Mouse (Mus musculus) CD4-positive, CD25-positive, alpha-beta regulatory T cell, adult 4 months (primary cell): ENCODE results near the gene Smad3. TPM values are rescaled to one million over a fixed set of nuclear protein-coding genes. Genes with fewer than 3 reads are reported as not detected.

Experiments
- ATAC-seq: one replicate; pipeline ENCODE4 v1.8.0; 2017
- polyA plus RNA-seq, 2 experiments: library from polyadenylated mRNA; unstranded; fragments of 100-300 nt; shearing (Covaris generic); gene quantifications; one replicate each; pipeline ENCODE4 v1.2.1; 2017

Gene Smad3
- polyA plus RNA-seq, 2 experiments from 2014 or later: 15.6 to 36.9 TPM

- no peak for ATAC-seq
Observed at GRCm38 (mm10) chr9:63744595-63744994, 13.2 kb downstream of the Smad3 start.

DNA sequence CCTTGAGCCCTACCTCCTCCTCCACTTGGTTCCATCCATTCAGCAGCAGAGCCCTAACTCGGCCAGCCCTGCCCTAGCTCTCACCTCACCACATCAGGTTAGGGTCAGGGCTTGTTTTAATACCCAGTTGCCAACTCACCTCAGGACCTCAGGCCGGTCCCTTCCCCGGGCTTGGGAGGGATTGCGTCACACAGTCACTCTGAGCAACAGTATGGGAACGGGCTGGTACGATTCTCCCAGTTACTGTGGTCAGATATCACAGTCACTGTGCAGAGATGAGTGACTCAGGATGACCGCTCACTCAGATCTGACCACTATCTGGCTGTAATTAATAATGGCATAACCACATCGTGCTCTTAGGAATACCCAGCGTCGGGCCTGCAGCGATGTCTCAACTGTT, 14.0 kb downstream of the Smad3 start:
- no peak for ATAC-seq

- ATAC-seq: no peak
Observed at GRCm38 (mm10) chr9:63742887-63743660, 14.7 kb downstream of the Smad3 start.

DNA sequence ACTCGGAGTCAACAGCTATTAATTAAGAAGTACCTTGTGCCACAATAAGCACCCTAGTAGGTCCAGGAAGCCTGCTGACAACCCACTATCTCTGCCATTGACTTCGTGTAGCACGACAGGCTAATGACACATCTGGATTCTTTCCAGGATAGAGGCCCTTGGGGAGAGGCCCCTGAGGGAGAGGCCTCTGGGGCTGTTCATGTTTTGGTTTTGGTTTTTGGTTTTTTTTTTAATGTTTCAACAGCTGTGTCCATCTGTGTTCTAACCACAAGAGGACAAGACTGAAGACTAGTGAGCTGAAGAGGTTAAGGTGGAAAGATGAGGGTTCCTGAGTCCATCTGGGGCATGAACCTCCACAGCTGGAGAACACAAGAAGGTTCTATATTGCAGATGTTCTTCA, 15.5 kb downstream of the Smad3 start:
- ATAC-seq: no peak

- ATAC-seq: no peak
Observed at GRCm38 (mm10) chr9:63741792-63742191, 16.0 kb downstream of the Smad3 start.

DNA sequence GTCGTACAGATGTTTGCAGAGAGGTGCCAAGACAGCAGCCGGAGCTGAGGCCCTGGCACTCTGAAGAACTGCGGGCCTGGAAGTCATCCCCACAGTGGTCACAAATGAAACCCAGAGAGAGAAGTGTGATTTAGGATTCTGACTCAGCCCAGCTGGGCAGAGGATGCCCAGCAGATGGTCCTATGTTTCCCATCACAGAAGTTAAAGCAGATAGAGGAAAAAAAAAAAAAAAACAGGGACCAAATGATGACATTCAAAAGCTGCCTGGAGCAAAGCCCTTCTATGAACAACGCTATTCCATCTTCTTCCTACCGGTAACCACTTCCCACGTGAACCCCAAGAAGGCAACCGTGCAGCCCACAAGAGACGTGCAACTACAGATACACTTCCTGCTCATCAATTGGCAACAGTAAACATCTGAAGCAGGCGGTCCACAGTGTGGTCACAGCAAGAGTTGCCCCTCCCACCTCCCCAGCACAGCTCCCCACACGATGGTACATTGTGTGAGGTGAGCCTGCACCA, 17.4 kb downstream of the Smad3 start:
- ATAC-seq: peak; percentile 51

- ATAC-seq: peak; percentile 30
Observed at GRCm38 (mm10) chr9:63738830-63739229, 19.0 kb downstream of the Smad3 start.

GRCm38 (mm10) chr9:63738086-63738701, 19.6 kb downstream of the Smad3 start:
- peak; percentile 33 for ATAC-seq

GRCm38 (mm10) chr9:63737426-63737931, 20.3 kb downstream of the Smad3 start:
- peak; percentile 69 for ATAC-seq

DNA sequence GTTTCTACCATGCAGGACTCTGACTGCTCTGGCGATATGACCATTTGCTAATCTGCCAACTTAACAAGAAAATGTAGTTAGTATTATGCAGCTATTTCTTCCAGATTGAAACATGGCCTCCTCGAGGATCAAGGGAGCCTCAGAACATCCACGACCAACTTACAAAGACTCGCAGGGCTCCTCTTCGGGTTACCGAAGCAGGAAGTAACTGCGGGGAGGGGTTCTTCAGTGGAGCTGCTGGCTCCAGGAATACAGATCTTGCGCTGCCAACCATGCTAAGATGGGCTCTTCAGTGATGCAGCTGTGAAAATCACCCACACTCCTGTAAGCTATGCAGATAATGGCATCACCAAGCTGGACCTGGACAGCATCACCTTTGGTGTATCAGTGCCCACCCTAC, 23.5 kb downstream of the Smad3 start:
- ATAC-seq: no peak

DNA sequence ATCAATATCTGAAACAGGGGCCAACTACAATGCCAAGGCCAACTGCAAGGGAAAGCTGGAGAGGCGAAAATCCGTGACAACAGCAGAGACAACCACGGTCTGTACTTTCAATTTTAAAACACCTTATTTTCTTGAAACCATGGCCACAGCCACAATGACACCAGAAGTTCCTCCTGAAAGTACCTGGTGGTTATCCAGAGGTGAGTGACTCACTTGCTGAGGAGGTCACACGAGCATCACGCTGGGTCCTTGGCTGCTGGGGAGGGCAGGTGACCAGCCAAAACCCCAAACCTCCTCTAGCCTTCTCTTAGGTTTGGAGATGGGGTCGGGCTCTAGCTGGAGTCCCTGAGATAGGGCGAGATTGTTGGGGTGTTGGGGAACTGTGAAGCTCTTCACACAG, 25.1 kb downstream of the Smad3 start:
- no peak for ATAC-seq

DNA sequence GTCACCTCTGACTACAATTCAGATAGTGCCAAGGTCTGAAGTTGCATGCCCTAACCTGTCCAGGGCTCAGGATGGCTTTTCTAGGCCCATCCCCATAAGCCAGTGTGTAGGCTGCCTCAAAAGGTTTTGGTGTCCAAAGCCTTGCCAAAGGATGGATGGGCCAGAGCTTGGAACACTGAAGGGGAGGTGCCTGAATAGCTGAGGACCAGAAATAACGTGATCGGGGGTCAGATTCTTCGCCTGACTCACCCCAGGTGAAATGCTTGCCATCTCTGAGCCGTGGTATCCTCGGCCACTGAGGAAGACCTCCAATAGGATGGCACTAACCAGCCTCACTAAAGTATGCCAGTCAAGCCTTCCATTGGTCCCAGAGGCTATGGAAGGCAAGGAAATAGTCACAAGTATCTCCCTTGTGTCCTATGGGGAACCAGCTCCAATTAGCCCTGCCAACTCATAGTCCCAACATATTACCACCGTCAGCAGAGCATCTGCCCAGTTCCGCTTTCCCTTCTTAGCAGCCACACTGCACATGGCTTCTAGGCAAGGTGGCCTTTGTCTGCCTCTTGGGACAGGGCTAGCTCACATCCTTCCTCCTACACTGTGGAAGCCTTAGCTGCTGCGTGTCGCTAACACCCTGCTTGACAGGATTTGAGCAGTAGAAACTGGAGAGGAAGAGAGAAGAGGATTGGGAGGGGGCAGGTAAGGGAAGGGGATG, 26.5 kb downstream of the Smad3 start:
- ATAC-seq: no peak

- no peak for ATAC-seq
Observed at GRCm38 (mm10) chr9:63728969-63729368, 28.8 kb downstream of the Smad3 start.

- ATAC-seq: no peak
Observed at GRCm38 (mm10) chr9:63727070-63727469, 30.7 kb downstream of the Smad3 start.

GRCm38 (mm10) chr9:63726088-63727010, 31.4 kb downstream of the Smad3 start:
- ATAC-seq: no peak

DNA sequence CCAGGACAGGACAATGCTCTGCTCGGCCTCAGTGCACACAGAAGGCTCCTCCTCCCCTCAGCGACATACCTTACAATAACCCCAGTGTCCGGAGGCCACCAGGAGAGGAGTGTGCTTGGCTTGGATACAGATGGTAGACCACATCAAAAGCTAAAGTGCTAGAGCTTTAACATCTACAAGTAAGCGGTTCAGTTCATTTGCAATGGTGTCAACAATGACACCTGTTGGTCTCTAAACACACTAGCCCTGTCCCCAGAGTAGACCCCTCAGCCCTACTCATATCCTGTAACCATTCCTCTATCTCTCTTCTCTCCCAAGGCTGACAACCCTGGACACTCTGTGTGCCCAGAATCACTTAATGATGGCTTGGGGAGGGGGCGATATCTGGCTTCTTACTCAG, 33.0 kb downstream of the Smad3 start:
- ATAC-seq: no peak

- ATAC-seq: no peak
Observed at GRCm38 (mm10) chr9:63722918-63723317, 34.9 kb downstream of the Smad3 start.

- no peak for ATAC-seq
Observed at GRCm38 (mm10) chr9:63722350-63722749, 35.4 kb downstream of the Smad3 start.

GRCm38 (mm10) chr9:63721573-63722275, 36.1 kb downstream of the Smad3 start:
- peak; percentile 62 for ATAC-seq

GRCm38 (mm10) chr9:63720715-63721114, 37.1 kb downstream of the Smad3 start:
- peak; percentile 77 for ATAC-seq

DNA sequence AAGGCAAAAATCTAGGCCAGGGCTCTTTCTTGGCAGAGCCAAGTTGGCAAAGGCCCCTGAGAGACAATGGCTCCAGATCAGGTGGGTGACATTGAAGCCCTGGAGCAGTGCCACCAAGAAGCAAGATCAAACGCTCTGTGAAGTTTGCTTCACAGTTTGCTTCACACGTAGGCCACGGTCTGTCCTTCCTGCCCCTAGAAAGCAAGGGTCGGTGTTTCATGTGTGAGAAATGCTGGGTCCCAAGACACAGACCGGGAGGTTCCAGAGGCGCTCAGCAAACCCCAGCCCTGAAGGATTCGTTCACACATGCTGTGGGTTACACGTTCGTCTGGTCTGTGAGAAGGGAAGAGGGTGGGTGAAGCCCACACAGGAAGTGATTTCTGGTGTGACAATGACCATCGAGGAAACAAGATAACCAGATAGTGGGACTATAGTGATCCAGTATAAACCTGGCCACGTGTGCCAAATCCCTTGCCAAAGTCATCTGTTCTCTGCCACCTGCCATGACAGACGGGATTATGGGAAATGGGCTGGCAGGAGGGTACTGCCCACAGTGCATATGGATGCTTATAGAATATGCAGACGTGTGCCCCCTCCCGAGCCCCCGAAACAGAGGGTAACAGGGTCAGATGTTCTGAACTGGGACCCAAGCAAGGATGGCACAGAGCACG, 37.9 kb downstream of the Smad3 start:
- no peak for ATAC-seq
